Mouse (Mus musculus) ES-E14 (cell line): ENCODE measurements around the gene Tnpo2. TPM values are rescaled to one million over a fixed set of nuclear protein-coding genes. Genes with fewer than 3 reads are reported as not detected.

ENCODE experiments used
- DNase-seq: peaks from one replicate; pipeline ENCODE4 v3.0.0-alpha.2; 2013; ENCODE audit warnings: low read depth, low spot score
- H3K27ac ChIP-seq: 2 replicates; pipeline ENCODE4 v1.5.1; 2012; ENCODE audit warnings: low read depth, mild to moderate bottlenecking, low read length, moderate library complexity, mixed read lengths; ENCODE audit not compliant: poor library complexity, insufficient read depth, severe bottlenecking
- H3K36me3 ChIP-seq: 2 replicates; pipeline ENCODE4 v1.6.1; 2012; ENCODE audit warnings: mild to moderate bottlenecking, low read length, moderate library complexity, mixed read lengths; ENCODE audit not compliant: control insufficient read depth, poor library complexity, insufficient read depth, severe bottlenecking
- H3K4me1 ChIP-seq, 2 experiments: fragments of 150-350 bp in 1 of 2; sonication (generic) in 1 of 2; 2 replicates each; pipeline ENCODE4 v1.6.1; 2012; ENCODE audit warnings: low read length in 2 of 2, mild to moderate bottlenecking in 1 of 2, mixed read lengths in 1 of 2; ENCODE audit not compliant: control insufficient read depth in 2 of 2, insufficient read depth in 2 of 2, poor library complexity in 1 of 2
- H3K4me3 ChIP-seq, 2 experiments: fragments of 150-350 bp in 1 of 2; sonication (generic) in 1 of 2; 2 replicates each; pipeline ENCODE4 v1.5.1; 2012; ENCODE audit warnings: low read length in 2 of 2, low read depth in 1 of 2, mild to moderate bottlenecking in 1 of 2, mixed read lengths in 1 of 2; ENCODE audit not compliant: insufficient read depth in 1 of 2, poor library complexity in 1 of 2, severe bottlenecking in 1 of 2
- H3K9ac ChIP-seq: 2 replicates; pipeline ENCODE4 v1.6.1; 2012; ENCODE audit warnings: low read depth, mild to moderate bottlenecking, low read length, mixed read lengths; ENCODE audit not compliant: poor library complexity, insufficient read depth, severe bottlenecking
- H3K9me3 ChIP-seq: fragments of 150-350 bp; sonication (generic); 2 replicates; pipeline ENCODE4 v1.6.1; 2012; ENCODE audit warnings: low read depth, mild to moderate bottlenecking, low read length; ENCODE audit not compliant: control insufficient read depth, insufficient read depth
- CHD2 ChIP-seq: IDR thresholded peaks from 2 replicates; pipeline ENCODE4 v1.6.1; 2014; ENCODE audit warnings: mild to moderate bottlenecking, low read depth, low read length, inconsistent platforms
- HCFC1 ChIP-seq: IDR thresholded peaks from 2 replicates; pipeline ENCODE4 v1.6.1; 2012; ENCODE audit warnings: low read length, inconsistent platforms, borderline replicate concordance; ENCODE audit not compliant: insufficient read depth
- MAFK ChIP-seq: IDR thresholded peaks from 2 replicates; pipeline ENCODE4 v1.6.1; 2014; ENCODE audit warnings: mild to moderate bottlenecking, low read depth, low read length, inconsistent platforms; ENCODE audit not compliant: insufficient read depth
- ZC3H11A ChIP-seq: IDR thresholded peaks from 2 replicates; pipeline ENCODE4 v1.6.1; 2012; ENCODE audit warnings: low read depth, mild to moderate bottlenecking, inconsistent platforms, low read length, borderline replicate concordance
- ZNF384 ChIP-seq: IDR thresholded peaks from 2 replicates; pipeline ENCODE4 v1.6.1; 2012; ENCODE audit warnings: low read depth, low read length, inconsistent platforms
- in situ Hi-C, 2 experiments: fragments of 600-800 bp; cut with MboI; formaldehyde crosslinking; loops; one replicate each; pipeline ENCODE4 v1.15.1; 2025; ENCODE audit warnings: low sequenced_read_pairs in 2 of 2, inconsistent platforms in 1 of 2; ENCODE audit not compliant: unreplicated experiment in 2 of 2
- total RNA-seq: library from RNA; depleted of rRNA; stranded (reverse); fragments of 300-350 nt; gene quantifications from 2 replicates; pipeline ENCODE4 v1.2.3, GENCODE M21; 2012

Gene Tnpo2
- total RNA-seq, 1 experiment = 101 TPM

DNA sequence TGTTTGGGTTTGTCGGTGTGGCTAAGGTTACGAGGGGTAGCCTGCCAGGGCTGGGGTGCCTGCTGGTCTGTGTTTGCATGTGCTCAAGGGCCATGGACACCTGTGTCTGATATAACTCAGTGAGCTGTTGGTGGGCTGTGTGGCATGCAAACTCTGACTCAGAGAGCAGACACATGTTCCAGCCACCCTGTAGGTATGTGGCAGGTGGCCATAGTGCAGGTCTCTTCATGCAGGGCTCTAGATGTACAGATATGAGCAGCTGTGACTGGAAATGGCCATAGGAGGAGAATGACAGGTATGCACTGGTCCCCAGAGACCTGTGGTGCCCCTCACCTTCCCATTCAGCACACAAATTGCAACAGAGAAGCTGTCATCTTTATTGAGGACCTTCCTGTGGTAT lies 30.4 kb downstream of the Tnpo2 start:
- no peak overlapping the region for H3K27ac ChIP-seq
- peaks cover 17% of the 10 kb centered on the region for H3K36me3 ChIP-seq
- H3K9ac ChIP-seq = no peak overlapping the region
- DNase-seq = no peak
- no peaks in the 10 kb centered on the region for H3K9me3 ChIP-seq
- TF ChIP-seq ZC3H11A (no peak), ZNF384 (no peak), HCFC1 (no peak), MAFK (no peak), CHD2 (no peak)
- no peak overlapping the region for H3K4me3 ChIP-seq
- peaks cover 0 to 3% of the 10 kb centered on the region in 2 experiments; a peak in 1 of 4 replicates for H3K4me1 ChIP-seq
- in situ Hi-C loops = no loop called here

DNA sequence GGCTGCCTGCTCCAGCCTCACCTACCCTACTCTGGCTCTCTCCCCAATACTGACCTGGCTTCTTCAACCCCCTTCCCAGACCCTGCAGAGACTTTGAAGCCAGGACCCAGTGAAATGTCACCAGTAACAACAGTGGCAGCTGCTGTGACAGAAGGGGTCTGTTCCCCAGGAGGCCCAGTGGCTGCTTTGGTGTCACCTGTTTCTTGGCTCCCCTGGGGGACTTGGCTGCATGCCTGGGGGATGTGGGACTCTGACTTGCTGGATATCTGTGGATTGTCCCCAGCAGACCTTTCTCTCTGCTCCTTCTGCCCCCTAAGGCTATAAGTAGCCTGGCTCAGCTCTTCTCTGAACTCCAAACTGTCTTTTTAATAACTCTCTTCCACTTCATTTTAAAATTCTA lies 31.3 kb downstream of the Tnpo2 start, which contains the start of gene Gm5741:
Gm5741 (minus strand) TSS at position 1 of the 400 bp plus-strand sequence.
- no peak for DNase-seq
- no peak within 1 kb of the TSS for H3K9ac ChIP-seq
- in situ Hi-C loops = no loop called here

DNA sequence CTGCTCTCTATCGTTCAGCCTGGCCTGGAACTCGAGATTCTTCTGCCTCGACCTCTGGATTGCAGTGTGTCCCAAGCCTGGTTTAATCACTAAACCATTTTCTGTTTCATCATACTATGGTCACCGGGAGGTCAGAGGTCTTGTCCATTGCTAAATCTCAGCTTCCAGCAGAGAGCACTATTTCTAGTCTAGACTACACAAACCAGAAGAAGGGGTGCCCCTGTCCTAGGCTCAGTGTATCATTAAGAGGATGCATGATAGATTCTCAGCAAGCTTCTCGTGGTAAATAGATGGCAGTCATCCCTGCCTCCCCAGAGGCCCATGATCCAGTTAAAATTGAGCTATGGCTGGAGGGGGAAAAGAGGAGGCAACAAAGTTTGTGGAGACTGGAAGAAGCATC lies 34.3 kb downstream of the Tnpo2 start:
- Histone ChIP-seq H3K36me3 (peaks cover 42% of the 10 kb centered on the region), H3K9me3 (no peaks in the 10 kb centered on the region), H3K4me1 (peaks cover 0 to 11% of the 10 kb centered on the region in 2 experiments; a peak in 1 of 4 replicates), H3K4me3 (peak overlapping the region; percentile 73 to 96), H3K27ac (peak overlapping the region; percentile 86; the same call in 1 of the 2 replicates), H3K9ac (peak overlapping the region; percentile 90)
- no peak for DNase-seq
- TF ChIP-seq ZNF384 (no peak), HCFC1 (no peak), ZC3H11A (no peak), MAFK (no peak), CHD2 (no peak)
- in situ Hi-C loops = no loop called here

More for the DNA sequence above, 31.3 kb downstream of the Tnpo2 start, which contains the start of gene Gm5741:
- peaks cover 17% of the 10 kb centered on the region for H3K36me3 ChIP-seq
- no peak for TF ChIP-seq ZC3H11A
- no peak for TF ChIP-seq CHD2
- TF ChIP-seq ZNF384 = no peak
- TF ChIP-seq HCFC1 = no peak
- TF ChIP-seq MAFK = no peak
- no peak within 1 kb of the TSS for H3K27ac ChIP-seq
- H3K4me1 ChIP-seq = peaks cover 0 to 3% of the 10 kb centered on the region in 2 experiments; a peak in 1 of 4 replicates
- no peak within 1 kb of the TSS for H3K4me3 ChIP-seq
- H3K9me3 ChIP-seq = no peaks in the 10 kb centered on the region

DNA sequence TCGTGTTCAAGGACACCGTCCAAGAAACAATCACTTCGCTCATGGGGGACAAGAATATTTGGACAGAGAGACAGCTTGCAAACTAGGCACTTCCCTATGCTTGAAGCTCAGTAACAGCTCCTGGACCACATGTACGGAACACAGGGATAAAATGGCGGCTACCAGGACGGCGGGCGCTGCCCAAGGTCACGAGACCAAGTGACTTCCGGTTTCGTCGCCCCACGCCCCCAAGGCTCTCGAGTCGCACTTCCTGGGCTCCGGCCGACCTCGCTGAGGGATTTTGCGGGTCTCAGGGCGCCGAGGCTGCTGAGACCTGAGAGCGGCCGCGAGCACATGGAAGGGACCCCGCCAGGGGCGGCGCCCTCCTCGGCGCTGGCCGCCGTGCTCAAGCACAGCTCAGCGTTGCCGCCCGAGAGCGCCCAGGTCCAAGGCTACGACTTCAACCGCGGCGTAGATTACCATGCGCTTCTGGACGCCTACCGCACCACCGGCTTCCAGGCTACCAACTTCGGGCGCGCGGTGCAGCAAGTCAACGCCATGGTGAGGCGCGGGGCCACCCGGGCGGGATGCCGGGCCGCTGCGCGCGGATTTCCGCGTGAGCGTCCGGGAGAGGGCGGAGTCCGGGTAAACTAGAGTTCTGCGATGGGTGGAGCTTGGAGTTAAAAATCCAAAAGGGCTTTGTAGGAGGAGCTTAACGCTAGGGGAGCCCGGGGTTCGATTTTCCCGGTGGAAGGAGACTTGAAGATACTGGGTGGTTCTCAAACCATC lies 35.0 kb downstream of the Tnpo2 start, which contains the start of gene Dhps:
Dhps (plus strand) TSS at position 244 of the 768 bp plus-strand sequence.
- peaks cover 39% of the 10 kb centered on the region for H3K36me3 ChIP-seq

More for the DNA sequence above, 35.0 kb downstream of the Tnpo2 start, which contains the start of gene Dhps:
- in situ Hi-C loops = no loop called here
- peak within 1 kb of the TSS; percentile 86 for H3K27ac ChIP-seq
- H3K4me3 ChIP-seq = peak within 1 kb of the TSS; percentile 73 to 96
- H3K9me3 ChIP-seq = no peaks in the 10 kb centered on the region
- H3K9ac ChIP-seq = peak within 1 kb of the TSS; percentile 90
- peak; percentile 87 for DNase-seq
- H3K4me1 ChIP-seq = peaks cover 0 to 11% of the 10 kb centered on the region in 2 experiments; a peak in 1 of 4 replicates
- TF ChIP-seq ZNF384 (peak; percentile 85; the same call in 1 of the 2 replicates), CHD2 (no peak; the same call in 1 of the 2 replicates), MAFK (no peak), HCFC1 (peak; percentile 71; the same call in 1 of the 2 replicates), ZC3H11A (no peak)
